Mouse (Mus musculus) urinary bladder, adult 2 months (tissue): ENCODE measurements at regions not wholly inside any gene's neighbourhood (a gene's known extent, or its start where the extent isn't known, plus 50 kb on each side); places are given as distances from the start of the nearest gene placed in this dataset.

Source experiments
- DNase-seq: peaks from one replicate; pipeline ENCODE4 v3.0.0; 2022; ENCODE audit warnings: low spot score

GRCm38 (mm10) chr6:117110291-117110690, 58.0 kb upstream of the Cxcl12 start:
- no peak for DNase-seq

- no peak for DNase-seq
Observed at GRCm38 (mm10) chr6:117114859-117115258, 53.5 kb upstream of the Cxcl12 start.

- DNase-seq = no peak
Observed at GRCm38 (mm10) chr6:117118081-117118480, 50.3 kb upstream of the Cxcl12 start.
